Mouse (Mus musculus) gastrocnemius, postnatal 36 days (tissue): ENCODE measurements around the gene Hba-a2. TPM values are rescaled to one million over a fixed set of nuclear protein-coding genes. Genes with fewer than 3 reads are reported as not detected.
A peak's percentile ranks its signal among the peaks of the same experiment; 100 is the strongest.

Experiments used
- DNase-seq, 2 experiments: peaks; one replicate each; pipeline ENCODE4 v3.0.0; 2022
- intact Hi-C: fragments of 180-260 bp; cut with DNase I; formaldehyde crosslinking; loops from one replicate; pipeline ENCODE4 v1.15.1; 2025
- total RNA-seq, 2 experiments: library from RNA; stranded (reverse); gene quantifications; 2 replicates each; pipeline ENCODE4 v1.2.3; 2021

Gene Hba-a2
- total RNA-seq, 2 experiments from 2014 or later: 195 to 294 TPM

GRCm38 (mm10) chr11:32307006-32307405, 10.7 kb downstream of the Hba-a2 start:
- intact Hi-C loops: no loop called here
- DNase-seq: no peak

DNA sequence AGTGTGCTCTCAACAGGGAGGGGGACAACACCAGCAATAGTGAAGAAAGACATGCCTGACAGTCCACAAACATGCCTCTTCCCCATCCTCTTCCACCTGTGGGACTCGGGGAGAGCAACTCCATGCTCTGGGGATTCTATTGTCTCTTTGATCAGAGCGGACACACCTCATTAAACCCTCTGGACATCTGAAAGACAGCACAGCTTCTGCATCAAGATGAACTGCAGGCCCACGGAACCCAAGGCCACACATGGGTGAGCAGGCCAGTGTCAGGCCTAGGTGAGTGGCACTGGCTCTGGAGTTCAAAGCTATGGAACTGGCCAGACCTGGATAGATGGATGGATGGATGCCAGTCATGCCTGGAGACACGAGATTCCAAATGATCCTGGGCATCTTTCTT, 13.2 kb downstream of the Hba-a2 start:
- no peak for DNase-seq
- intact Hi-C loops: no loop called here

DNA sequence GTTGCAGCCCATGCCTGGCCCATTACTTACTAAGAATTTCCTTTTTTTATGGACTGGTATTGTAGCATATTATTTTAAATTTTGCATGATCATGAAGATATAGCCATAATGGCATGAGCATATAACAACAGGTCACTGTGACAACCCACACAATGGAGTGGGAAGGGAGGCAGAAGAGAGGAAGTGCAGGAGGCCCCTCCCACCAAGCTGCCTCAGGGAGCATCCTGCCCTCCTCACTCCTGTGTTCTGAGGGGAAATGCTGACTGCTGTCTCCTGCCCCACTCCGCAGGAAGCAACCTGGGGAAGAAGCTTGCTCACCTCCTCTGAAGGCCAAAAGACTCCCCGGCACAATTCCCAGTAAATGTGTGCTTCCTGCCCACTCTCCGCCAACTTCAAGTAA, 13.6 kb downstream of the Hba-a2 start:
- intact Hi-C loops: no loop called here
- no peak for DNase-seq

DNA sequence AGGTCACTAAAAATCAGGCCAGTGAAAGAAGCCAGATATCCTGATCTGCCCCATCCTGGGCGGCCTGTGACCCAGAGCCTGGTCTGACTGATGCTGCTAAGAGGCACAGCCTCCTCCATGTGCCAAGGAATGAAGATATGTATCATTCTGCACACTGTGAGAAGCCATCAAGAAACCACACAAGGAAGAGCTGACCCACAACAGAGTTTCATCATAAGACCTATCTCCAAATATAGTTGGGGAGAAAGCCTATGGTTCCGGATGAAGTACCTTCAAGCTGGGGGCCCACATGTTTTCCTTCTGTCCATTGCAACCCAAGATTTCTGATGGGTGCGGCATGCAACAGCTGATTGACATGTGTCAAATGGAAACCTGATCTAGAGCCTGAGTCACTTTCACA, 19.7 kb downstream of the Hba-a2 start:
- intact Hi-C loops: no loop called here
- no peak for DNase-seq

GRCm38 (mm10) chr11:32320507-32321195, 24.4 kb downstream of the Hba-a2 start:
- no peak for DNase-seq
- intact Hi-C loops: no loop called here

DNA sequence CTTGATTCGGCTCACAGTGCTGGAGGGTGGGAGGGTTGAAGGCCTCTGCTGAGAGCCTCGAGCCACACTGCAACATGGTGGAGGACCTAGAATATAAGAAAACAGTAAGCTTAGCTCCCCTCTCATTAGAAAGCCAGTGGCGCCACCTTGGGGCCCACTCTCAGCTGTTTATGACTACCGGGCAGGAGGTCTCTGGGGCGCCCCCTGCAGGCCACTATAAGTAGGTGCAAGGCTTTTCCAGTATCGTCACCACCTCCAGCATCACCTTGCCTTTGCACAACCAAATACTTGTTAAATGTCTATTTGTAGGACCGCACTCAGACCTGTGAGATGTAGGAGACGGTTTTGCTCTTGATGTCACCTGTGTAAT, 24.9 kb downstream of the Hba-a2 start:
- peak; percentile 42 to 44 for DNase-seq
- intact Hi-C loops: no loop called here

GRCm38 (mm10) chr11:32324609-32325008, 28.3 kb downstream of the Hba-a2 start:
- DNase-seq: peak; percentile 81 to 90
- intact Hi-C loops: no loop called here

GRCm38 (mm10) chr11:32331075-32331474, 34.8 kb downstream of the Hba-a2 start:
- intact Hi-C loops: no loop called here
- no peak for DNase-seq

GRCm38 (mm10) chr11:32331861-32332260, 35.6 kb downstream of the Hba-a2 start:
- DNase-seq: no peak
- intact Hi-C loops: no loop called here

DNA sequence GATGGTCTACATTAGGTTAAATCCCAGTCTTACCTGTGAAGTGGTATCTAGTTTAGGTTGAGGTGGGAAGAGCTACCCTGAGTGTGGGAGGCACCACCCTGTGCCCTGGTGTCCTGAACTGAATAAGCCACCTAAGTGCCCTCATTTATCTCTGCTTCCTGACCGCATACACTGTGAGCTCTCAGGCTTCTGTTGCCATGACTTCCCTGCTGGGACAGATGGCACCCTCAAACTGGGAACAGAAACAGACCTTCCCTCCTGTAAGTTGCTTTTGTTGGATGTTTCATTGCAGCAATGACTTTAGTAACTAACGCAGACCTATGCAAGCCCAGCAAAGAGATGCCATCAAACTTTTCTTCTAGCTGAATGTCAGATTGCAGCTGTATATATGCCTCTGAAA, 36.9 kb downstream of the Hba-a2 start:
- intact Hi-C loops: no loop called here
- no peak for DNase-seq

DNA sequence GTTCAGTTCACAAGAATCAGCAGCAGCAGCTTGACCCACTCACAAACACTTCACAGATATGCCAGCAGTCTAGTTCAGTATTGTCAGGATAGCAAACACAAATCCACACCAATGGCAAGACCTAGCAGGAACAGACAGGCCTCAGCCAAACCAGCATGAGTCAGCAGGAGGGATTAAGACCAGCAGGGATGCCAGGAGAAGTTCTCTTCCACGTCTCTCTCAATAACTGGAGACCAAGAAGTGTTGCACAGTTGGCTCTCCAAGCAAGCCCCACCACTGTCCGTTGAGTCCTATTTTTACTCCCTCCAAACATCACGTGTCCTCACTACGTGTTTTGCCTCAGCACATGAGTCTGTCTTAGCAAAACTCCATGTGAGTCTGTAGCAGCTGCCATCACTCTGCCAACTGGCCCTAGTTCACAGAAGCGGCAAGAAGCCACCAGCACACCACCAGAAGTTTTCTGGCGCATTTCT, 40.2 kb downstream of the Hba-a2 start:
- no peak for DNase-seq
- intact Hi-C loops: no loop called here

GRCm38 (mm10) chr11:32339131-32339531, 42.8 kb downstream of the Hba-a2 start:
- intact Hi-C loops: no loop called here
- peak in 1 of 2 experiments; percentile 34 for DNase-seq

DNA sequence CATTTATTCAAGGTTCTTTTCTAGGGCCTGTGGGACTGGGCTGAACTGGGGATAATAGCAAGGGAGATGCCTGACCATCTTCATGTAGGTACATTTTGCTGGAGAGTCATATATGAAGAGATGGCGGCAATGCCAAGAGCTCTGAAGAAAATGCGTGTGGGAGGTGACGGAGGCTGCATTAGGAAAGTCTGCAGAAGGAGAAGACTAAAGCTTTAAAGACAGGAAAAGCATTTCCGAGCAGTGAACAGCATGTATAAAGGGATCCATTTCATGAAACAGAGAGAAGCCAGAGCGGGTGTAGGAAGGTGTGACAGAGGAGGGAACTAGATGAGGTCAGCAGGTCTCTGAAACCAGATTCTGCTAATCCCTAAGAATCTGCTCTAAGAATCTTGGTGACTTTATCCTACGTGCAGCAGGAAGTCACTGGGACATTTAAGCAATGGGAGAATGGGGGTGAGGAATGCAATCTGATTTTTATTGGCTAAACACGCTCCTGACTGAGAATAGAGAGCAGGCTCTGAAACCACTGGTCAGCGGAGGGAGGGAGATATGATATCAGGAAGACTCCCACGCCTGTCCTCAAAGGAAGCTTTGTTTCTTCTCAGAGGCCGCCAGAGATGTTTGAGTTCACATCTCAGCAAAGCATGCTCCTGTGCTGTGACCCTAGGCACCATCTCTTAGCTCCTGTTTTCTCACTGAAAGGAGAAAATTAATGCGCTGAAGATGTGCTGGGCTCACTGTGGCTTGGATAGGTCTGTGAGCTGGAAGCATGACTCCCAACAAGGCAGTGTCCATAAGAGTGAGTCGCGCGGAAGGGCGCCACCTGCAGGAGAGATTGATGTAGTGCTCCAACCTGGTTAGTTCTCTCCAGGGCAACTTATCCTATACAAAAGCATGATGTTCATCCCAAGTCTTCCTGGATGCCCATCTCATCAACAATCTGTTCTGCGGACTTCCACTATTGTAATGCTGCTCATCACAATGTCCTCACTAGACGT, 44.5 kb downstream of the Hba-a2 start:
- no peak for DNase-seq
- intact Hi-C loops: loop anchor here (5.0 kb wide), 1 partner anchor 247 kb away; no protein-coding TSS in a partner anchor

GRCm38 (mm10) chr11:32342770-32343191, 46.5 kb downstream of the Hba-a2 start:
- DNase-seq: peak in 1 of 2 experiments; percentile 65
- intact Hi-C loops: loop anchor here (5.0 kb wide), 1 partner anchor 245 kb away; no protein-coding TSS in a partner anchor

DNA sequence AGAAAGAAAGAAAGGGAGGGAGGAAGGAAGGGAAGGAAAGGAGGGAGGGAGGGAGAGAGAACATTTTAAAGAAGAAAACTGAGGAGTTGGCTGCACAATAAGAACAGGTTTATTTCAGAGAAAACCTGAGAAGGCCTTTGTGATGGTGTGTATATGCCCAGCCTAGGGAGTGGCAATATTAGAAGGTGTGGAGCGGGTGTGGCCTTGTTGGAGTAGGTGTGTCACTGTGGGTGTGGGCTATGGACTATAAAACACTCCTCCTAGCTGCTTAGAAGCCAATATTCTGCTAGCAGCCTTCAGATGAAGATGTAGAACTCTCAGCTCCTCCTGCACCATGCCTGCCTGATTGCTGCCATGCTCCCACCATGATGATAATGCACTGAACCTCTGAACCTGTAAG, 47.1 kb downstream of the Hba-a2 start:
- intact Hi-C loops: loop anchor here (5.0 kb wide), 1 partner anchor 244 kb away; no protein-coding TSS in a partner anchor
- no peak for DNase-seq

DNA sequence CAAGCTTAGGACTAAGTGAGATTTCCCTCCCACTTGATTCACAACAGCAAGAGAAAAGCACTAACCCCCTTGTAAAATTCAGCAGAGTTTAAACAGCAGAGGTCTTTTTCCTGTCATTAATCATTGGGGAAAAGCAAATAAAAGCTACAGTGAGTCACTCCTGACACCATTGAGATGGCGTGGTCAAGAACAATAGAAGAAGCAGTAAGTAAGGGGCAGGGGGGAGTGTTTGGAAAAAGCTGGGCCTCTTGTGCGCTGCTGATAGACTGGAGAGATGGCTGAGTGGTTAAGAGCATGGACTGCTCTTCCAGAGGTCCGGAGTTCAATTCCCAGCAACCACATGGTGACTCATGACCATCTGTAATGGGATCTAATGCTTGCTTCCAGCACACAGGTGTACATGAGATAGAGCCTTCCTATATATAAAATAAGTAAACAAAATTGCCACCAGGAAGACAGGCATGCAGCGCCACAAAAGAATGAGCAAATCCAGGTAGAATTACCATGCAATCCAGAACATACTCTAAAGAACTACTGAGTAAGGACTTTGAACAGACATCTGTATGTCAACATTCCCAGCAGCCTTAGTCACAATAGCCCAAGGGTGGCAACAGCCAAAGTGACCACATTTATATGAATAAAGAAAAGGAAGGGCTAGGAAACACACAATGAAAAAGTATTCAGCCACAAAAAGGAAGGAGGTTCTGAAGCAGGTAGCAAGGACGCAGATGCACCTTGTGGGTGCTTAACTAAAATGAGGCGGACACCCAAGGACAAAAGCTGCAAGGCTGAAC, 49.4 kb downstream of the Hba-a2 start:
- intact Hi-C loops: loop anchor here (5.0 kb wide), 1 partner anchor 102 kb away; no protein-coding TSS in a partner anchor
- DNase-seq: no peak
